Mouse (Mus musculus) lung, postnatal 36 days (tissue): ENCODE results near the gene Nfe2l1.
A peak's percentile ranks its signal among the peaks of the same experiment; 100 is the strongest.

Experiments used
- DNase-seq: peaks from one replicate; pipeline ENCODE4 v3.0.0; 2022; ENCODE audit warnings: mixed read lengths

Nfe2l1 gene

GRCm38 (mm10) chr11:96843627-96844026 lies 13.9 kb upstream of the Nfe2l1 start:
- DNase-seq, result no peak

GRCm38 (mm10) chr11:96840290-96840689 lies 10.5 kb upstream of the Nfe2l1 start:
- DNase-seq, result no peak

- no peak for DNase-seq
Measured at GRCm38 (mm10) chr11:96839877-96840276, 10.1 kb upstream of the Nfe2l1 start.

GRCm38 (mm10) chr11:96839428-96839827 lies 9.7 kb upstream of the Nfe2l1 start:
- no peak for DNase-seq

DNA sequence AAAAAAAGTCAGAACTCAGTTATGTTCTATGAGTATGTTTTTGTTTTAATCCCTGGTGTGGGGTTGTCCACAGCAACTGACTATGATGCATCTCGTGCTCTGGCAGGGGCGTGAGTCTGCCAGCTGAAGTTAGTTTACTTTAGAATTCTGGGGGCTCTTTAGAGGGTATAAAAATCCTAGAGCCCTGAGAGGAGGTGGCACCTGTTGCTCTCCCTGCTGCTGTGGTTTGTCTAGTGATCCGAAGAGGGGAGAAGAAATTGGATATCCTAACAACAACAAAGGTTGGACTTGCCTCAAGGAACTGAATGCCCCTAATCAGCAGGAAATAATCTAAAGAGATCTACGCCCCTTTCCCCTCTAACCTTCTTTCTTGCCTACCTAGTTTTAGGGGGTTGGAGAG lies 8.6 kb upstream of the Nfe2l1 start:
- DNase-seq, result no peak

GRCm38 (mm10) chr11:96837298-96837697 lies 7.5 kb upstream of the Nfe2l1 start:
- DNase-seq, result no peak

- DNase-seq, result no peak
Measured at GRCm38 (mm10) chr11:96834127-96834526, 4.4 kb upstream of the Nfe2l1 start.

GRCm38 (mm10) chr11:96832973-96833372 lies 3.2 kb upstream of the Nfe2l1 start:
- DNase-seq, result peak; percentile 42

GRCm38 (mm10) chr11:96832541-96832940 lies 2.8 kb upstream of the Nfe2l1 start:
- no peak for DNase-seq

DNA sequence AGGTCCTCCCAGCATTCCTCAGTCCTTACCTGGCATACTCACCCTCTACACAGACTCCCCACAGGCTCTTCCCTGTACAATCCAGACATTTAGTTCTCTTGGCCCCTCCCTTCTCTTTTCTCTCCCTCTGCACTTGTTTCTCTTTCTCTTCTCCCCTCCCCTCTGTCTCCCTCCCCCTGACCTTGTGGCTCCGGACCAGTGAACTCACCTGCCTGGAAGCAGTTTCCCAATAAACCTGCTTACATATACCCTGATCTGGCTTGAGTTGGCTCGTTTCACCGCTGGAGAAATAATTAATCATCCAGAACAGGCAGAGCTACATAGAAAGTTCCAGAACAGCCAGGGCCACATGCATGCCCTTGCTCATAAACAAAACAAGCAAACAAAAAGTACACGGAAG lies 1.7 kb upstream of the Nfe2l1 start:
- no peak for DNase-seq

DNA sequence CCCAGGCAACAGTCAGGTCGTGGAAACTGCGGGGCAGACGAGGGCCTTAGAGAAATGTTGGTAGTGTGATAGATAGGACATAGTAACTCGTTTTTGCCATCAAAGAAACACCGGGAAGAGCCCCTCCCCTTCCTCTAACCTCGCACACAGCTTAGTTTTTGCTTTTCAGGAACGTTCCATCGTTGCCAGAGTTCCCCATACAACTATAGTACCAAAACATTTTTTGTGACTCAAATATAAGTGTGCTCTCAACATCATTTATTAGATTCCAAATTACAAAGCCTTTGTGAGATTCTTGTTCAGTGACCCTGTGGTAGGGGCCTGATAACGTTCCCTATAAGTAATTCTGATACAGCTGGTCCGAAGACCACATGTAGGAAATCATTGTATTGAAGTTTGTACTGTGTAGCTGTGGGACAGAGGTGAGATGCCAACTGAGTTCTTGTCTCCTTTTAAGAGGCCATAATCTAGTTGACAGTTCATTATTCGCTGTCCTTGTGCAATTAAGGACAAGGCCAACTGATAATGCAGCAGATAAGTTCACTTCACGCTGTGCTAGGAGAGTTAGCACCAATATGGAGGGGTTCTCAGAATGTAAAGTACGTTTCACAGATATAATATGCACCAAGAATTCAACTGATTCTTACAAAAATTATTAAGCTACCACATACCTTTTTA lies 910 bp upstream of the Nfe2l1 start:
- DNase-seq, result no peak

DNA sequence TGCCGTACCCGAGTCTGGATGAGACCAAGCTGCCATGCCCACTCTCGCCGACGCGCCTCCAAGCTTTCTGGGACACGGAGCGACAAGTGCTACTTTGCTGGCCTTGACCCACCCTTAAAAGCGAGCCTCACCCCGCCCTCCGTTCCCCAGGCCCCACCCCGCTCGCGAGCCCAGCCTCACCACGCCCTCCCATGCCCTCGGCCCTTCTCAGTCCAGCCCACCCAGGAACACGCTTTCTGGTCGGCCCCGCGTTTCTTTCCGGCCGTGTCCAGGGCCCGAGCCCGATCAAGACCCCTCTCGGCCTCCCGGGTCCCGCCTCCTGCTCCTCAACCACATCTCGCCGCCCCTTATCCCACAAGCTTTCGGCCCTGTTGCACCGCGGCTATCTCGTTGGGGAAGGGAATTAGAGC lies 360 bp downstream of the Nfe2l1 start:
- DNase-seq, result peak; percentile 94

DNA sequence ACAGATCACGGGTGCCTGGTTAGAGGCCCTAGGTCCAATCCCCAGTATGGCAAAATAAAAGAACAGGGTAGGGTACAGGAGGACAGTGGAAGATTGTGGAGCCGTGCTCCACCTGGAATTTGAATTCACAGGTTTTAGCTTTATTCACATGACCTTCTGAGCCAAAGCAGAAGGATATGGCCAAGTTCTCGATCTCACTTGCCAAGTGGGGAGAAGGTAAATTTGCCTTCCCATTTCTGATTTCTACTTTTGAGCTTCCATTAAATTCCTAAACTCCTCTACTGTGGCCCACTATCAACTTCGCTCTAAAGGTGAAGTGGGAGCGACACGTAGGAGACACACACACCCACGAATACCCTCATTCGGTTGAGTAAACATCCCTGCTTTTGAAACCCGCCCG lies 887 bp downstream of the Nfe2l1 start:
- DNase-seq, result no peak

- no peak for DNase-seq
Measured at GRCm38 (mm10) chr11:96827917-96828316, 1.9 kb downstream of the Nfe2l1 start.

GRCm38 (mm10) chr11:96827062-96827581 lies 2.6 kb downstream of the Nfe2l1 start:
- DNase-seq, result no peak

GRCm38 (mm10) chr11:96826481-96826880 lies 3.3 kb downstream of the Nfe2l1 start:
- DNase-seq, result peak; percentile 33

- peak; percentile 81 for DNase-seq
Measured at GRCm38 (mm10) chr11:96824783-96825495, 4.8 kb downstream of the Nfe2l1 start.

DNA sequence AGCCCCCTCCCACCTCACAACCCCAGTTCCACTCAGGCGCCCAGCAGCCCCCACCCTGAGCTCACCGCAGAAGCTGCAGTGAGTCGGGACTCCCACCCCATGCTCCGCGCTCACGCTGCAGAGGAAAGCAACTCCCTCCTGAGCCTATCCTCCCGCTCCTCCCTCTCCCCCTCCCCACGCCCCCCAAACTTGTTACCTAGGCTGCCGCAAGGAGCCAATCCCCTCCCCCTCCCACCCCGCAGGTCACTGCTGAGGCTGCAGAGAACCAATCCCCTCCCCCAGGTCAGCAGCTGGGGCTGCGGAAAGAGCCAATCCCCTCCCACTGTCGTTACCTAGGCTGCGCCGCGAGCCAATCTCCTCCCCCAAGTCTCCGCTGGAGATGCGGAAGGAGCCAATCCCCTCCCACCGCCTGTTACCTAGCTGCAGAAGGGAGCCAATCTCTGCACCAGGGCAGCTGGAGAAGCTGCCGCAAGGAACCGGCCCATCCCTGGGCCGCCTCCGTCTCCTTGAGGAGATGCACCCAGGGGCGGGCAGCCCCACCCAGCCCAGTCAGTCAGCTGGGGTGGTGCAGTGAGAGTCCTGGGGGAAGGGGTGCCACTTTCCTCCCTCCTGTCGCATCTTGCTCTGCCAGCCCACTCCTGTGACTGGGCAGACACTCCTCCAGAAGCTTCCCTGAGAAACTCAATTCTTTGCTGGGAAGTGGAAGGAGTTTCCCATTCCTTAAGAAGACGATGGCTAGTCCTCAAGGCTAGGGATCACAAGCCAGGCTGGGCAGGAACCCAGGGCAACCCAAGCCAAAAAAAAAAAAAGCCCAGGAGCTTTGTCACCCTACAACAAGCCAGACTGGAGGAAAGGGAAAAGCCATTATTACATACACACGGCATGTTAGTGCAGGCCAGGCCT lies 5.6 kb downstream of the Nfe2l1 start:
- DNase-seq, result peak; percentile 94

DNA sequence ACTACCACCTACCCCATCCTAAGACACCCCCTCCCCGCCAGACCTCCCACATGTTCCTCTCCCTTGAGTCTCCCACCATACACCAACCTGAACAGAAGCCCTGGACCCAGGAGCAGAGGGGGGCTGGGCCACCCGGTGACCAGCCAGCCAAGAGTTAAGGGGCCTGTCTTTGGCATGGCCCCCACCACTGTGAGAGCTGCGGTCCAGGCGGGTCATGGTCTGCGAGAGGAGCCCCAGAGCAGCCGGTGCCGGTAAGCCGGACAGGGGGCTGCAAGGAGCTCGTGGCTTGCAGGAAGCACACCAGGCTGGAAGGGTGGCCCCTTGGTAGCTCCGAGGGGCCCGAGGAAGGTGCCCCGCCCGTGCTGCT lies 6.3 kb downstream of the Nfe2l1 start:
- DNase-seq, result no peak

DNA sequence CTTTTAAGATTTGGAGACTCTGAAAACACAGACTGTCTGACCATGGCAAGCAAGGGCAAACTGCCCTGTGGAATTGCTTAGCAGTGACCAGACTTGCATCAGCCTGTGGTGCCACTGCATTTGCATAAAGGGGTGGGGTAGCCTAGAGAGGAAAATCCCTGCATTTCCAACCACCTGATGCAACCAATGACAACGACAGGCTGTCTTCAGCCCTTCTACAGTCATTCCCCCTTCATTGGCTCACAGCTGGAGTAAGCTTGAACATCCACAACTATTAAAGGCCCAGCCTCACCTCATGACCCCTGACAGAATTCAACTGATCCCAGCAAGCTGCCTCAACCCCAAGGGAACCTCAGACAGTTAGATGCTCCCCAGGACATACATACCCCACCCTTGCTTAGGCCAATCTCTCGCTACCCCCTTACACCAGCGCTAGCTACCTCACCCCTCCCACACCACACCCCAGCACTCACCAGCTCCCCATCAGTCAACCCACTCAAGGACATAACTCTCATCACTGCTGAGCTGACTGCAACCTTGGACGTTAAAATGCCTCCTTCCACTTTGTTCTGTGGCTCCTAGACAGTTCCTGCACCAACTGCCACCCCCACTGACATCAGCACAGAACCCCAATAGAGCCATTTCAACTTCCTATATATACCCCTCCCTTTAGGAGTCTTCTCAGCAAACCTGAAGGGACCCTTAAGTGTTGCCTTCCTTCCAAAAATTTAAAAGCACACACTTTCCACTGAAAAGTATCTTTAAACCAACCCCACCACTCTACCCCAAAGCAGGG lies 6.9 kb downstream of the Nfe2l1 start:
- DNase-seq, result peak; percentile 60

- DNase-seq, result no peak
Measured at GRCm38 (mm10) chr11:96821956-96822355, 7.8 kb downstream of the Nfe2l1 start.

DNA sequence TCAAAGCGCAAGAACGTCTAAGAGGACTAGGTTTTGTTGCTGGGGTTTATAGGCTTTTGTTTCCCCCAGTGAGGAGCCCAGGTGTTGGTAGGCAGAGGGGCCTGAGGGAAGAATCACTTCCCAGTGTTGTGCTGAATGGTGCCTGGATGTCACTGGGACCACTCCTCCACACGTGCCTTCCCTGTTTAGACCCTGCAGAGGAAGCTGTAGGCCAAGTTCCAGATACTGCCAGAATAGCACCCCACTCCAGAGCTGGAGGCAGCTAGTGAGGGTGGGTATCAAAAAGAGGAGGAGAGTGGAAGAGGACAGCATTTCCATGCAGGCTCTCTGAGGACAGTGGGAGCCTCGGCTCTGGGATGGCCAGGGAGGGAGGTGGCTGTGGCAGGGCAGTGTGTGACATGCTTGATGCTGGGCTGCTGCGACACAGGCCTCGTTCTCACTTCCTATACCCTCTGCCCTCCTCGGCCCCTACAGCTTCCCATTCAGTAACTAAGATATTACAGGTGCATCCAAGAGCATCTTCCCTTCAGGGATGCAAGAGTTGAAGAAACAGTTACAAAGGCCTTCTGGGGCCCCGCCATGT lies 11.5 kb downstream of the Nfe2l1 start:
- no peak for DNase-seq
